ENCODE assay signal across 8 mouse cellular contexts in genomic region chr3:107332960-107333380, GRCm38 (mm10). TPM values are rescaled to one million over a fixed set of nuclear protein-coding genes. Genes with fewer than 3 reads are reported as not detected.
DNase-seq lines count a peak whose midpoint lies in the region; ATAC-seq lines count a peak whose summit lies in the region.

No protein-coding gene starts in this region.

- ATAC-seq in common myeloid progenitor, adult 5-6 weeks (replicated peaks; ENCODE audit: low read depth, poor library complexity, severe bottlenecking): peak; percentile 80
- ATAC-seq in hindbrain, embryonic 15.5 days (ENCODE audit: low FRiP score, low read depth): peak; percentile 98

- DNase-seq in ZHBTc4 (ENCODE audit: low read depth, low spot score): peak; percentile 99
- DNase-seq in gastrocnemius, adult 18-20 months (ENCODE audit: low spot score): peak; percentile 97
- peak; percentile 89 to 95 for DNase-seq in left cerebral cortex, adult 18-20 months (ENCODE audit: low spot score in 2 of 2)
- DNase-seq in lung, postnatal 4 days: peak; percentile 95 to 99
- peak; percentile 98 for DNase-seq in retina, postnatal 7 days (ENCODE audit: low read depth, low spot score)
- peak; percentile 65 for DNase-seq in urinary bladder, postnatal 10 days (ENCODE audit: low spot score)

- no peaks in the 10 kb centered on the region for H3K9me3 ChIP-seq in hindbrain, embryonic 15.5 days

- no peaks in the 10 kb centered on the region for H3K27me3 ChIP-seq in hindbrain, embryonic 15.5 days

- under 1% methylated on average over 37 of the region's 37 CpGs for WGBS in hindbrain, embryonic 15.5 days

- H3K4me2 ChIP-seq in hindbrain, embryonic 15.5 days: peak overlapping the region; percentile 89

- peak overlapping the region; percentile 88 for H3K9ac ChIP-seq in hindbrain, embryonic 15.5 days

- H3K36me3 ChIP-seq in hindbrain, embryonic 15.5 days: 0 out of 2 replicates have a peak, but pooled peaks cover 4% of the 10 kb centered on the region

- peak overlapping the region; percentile 94 for H3K27ac ChIP-seq in hindbrain, embryonic 15.5 days (replicated peaks)

- H3K4me1 ChIP-seq in hindbrain, embryonic 15.5 days (replicated peaks): peaks cover 39% of the 10 kb centered on the region

- H3K4me3 ChIP-seq in hindbrain, embryonic 15.5 days: peak overlapping the region; percentile 86

RNA-seq across cellular contexts. Expression of gene Rbm15, which starts 0.5 kb away (rescaled TPM):
- total RNA-seq in common myeloid progenitor, adult 5-6 weeks (2017): 40.1 and 46.0 TPM in 2 replicates
- total RNA-seq in gastrocnemius, adult 18-20 months (2021): 10 to 100 TPM; 21.3 to 23.5 TPM
- polyA plus RNA-seq in hindbrain, embryonic 15.5 days (2015; fragmentation: Nextera tagmentation; extraction: Ambion mirVana): 6.9 and 7.5 TPM in 2 replicates
- total RNA-seq in left cerebral cortex, adult 18-20 months (2021): 10 to 100 TPM; 25.6 to 27.0 TPM

RNA-seq across cellular contexts. Expression of gene Slc16a4, which starts 41.9 kb away (rescaled TPM):
- 0.92 and 1.1 TPM in 2 replicates for total RNA-seq in common myeloid progenitor, adult 5-6 weeks (2017)
- total RNA-seq in gastrocnemius, adult 18-20 months (2021): under 1 TPM; 0.09 TPM
- 2.5 and 2.6 TPM in 2 replicates for polyA plus RNA-seq in hindbrain, embryonic 15.5 days (2015; fragmentation: Nextera tagmentation; extraction: Ambion mirVana)
- under 1 TPM; 0.77 to 0.82 TPM for total RNA-seq in left cerebral cortex, adult 18-20 months (2021)

RNA-seq across cellular contexts. Expression of gene Lamtor5, which starts 54.3 kb away (rescaled TPM):
- total RNA-seq in common myeloid progenitor, adult 5-6 weeks (2017): 34.1 and 35.0 TPM in 2 replicates
- 10 to 100 TPM; 57.2 to 58.1 TPM for total RNA-seq in gastrocnemius, adult 18-20 months (2021)
- 176 and 186 TPM in 2 replicates for polyA plus RNA-seq in hindbrain, embryonic 15.5 days (2015; fragmentation: Nextera tagmentation; extraction: Ambion mirVana)
- total RNA-seq in left cerebral cortex, adult 18-20 months (2021): 10 to 100 TPM; 63.6 to 70.6 TPM

Comparison
In these comparisons a context has a peak if more than half of its experiments do, and no peak if none do; other contexts are left out.
1. Peak in every context shown above with its lines: DNase-seq, ATAC-seq, H3K4me3 ChIP-seq and H3K27ac ChIP-seq.